Mouse (Mus musculus): ENCODE measurements around the gene Snrpd2. TPM values are rescaled to one million over a fixed set of nuclear protein-coding genes. Genes with fewer than 3 reads are reported as not detected.

Gene Snrpd2
- polyA plus RNA-seq, 2 experiments = 143 to 151 TPM

GRCm38 (mm10) chr7:19170142-19170541 lies 20.6 kb downstream of the Snrpd2 start:
- no peak for DNase-seq (ENCODE audit: low spot score)
- no peak overlapping the region for H3K9ac ChIP-seq (ENCODE audit: low read depth, low read length, severe bottlenecking)

GRCm38 (mm10) chr7:19171831-19172230 lies 22.3 kb downstream of the Snrpd2 start:
- no peak for TF ChIP-seq POLR2A (IDR thresholded peaks at IDR 0.05; ENCODE audit: borderline replicate concordance, extremely low read depth, insufficient read depth, insufficient read length)
- Histone ChIP-seq H3K9ac (ENCODE audit: low read depth, low read length, severe bottlenecking) (no peak overlapping the region), H3K4me1 (ENCODE audit: control insufficient read depth, insufficient read depth, low read length) (peaks cover 2% of the 10 kb centered on the region; the same call in 1 of the 2 replicates), H3K4me3 (replicated peaks; ENCODE audit: low read length) (no peak overlapping the region), H3K27ac (replicated peaks; ENCODE audit: low read depth, low read length) (no peak overlapping the region), H3K4me2 (replicated peaks; ENCODE audit: low read depth, low read length, severe bottlenecking) (no peak overlapping the region), H3K36me3 (ENCODE audit: control insufficient read depth, insufficient read depth, low read length) (no peaks in the 10 kb centered on the region), H3K9me3 (ENCODE audit: control insufficient read depth, low read length) (peaks cover 5% of the 10 kb centered on the region; the same call in 1 of the 2 replicates), H3K27me3 (ENCODE audit: control insufficient read depth, insufficient read depth, low read length) (peaks cover 16% of the 10 kb centered on the region)
- WGBS = 66% methylated on average over 8 of the region's 8 CpGs
- ATAC-seq (ENCODE audit: low FRiP score, low read depth) (no peak), DNase-seq (ENCODE audit: low spot score) (no peak)

More at GRCm38 (mm10) chr7:19170142-19170541, 20.6 kb downstream of the Snrpd2 start:
- TF ChIP-seq POLR2A (IDR thresholded peaks at IDR 0.05; ENCODE audit: borderline replicate concordance, extremely low read depth, insufficient read depth, insufficient read length) = no peak
- no peak overlapping the region for H3K27ac ChIP-seq (replicated peaks; ENCODE audit: low read depth, low read length)
- peaks cover 2% of the 10 kb centered on the region for H3K27me3 ChIP-seq (ENCODE audit: control insufficient read depth, insufficient read depth, low read length)
- WGBS = 63% methylated on average over 8 of the region's 8 CpGs
- no peaks in the 10 kb centered on the region for H3K9me3 ChIP-seq (ENCODE audit: control insufficient read depth, low read length)
- ATAC-seq (ENCODE audit: low FRiP score, low read depth) = no peak
- H3K36me3 ChIP-seq (ENCODE audit: control insufficient read depth, insufficient read depth, low read length) = no peaks in the 10 kb centered on the region
- no peak overlapping the region for H3K4me2 ChIP-seq (replicated peaks; ENCODE audit: low read depth, low read length, severe bottlenecking)
- H3K4me1 ChIP-seq (ENCODE audit: control insufficient read depth, insufficient read depth, low read length) = 0 out of 2 replicates have a peak, but pooled peaks cover 2% of the 10 kb centered on the region
- H3K4me3 ChIP-seq (replicated peaks; ENCODE audit: low read length) = no peak overlapping the region

- H3K9ac ChIP-seq (ENCODE audit: low read depth, low read length, severe bottlenecking) = peak overlapping the region; percentile 38
Measured at GRCm38 (mm10) chr7:19172874-19173273, 23.4 kb downstream of the Snrpd2 start.

GRCm38 (mm10) chr7:19175708-19176515 lies 26.4 kb downstream of the Snrpd2 start, which contains the start of gene Eml2:
TSS of gene Eml2 (plus strand) at chr7:19176421.
- H3K27ac ChIP-seq (replicated peaks; ENCODE audit: low read depth, low read length) = no peak within 1 kb of the TSS
- DNase-seq (ENCODE audit: low spot score) (no peak), ATAC-seq (ENCODE audit: low FRiP score, low read depth) (peak; percentile 39; the same call in 1 of the 2 replicates)
- H3K4me3 ChIP-seq (replicated peaks; ENCODE audit: low read length) = peak within 1 kb of the TSS; percentile 25
- peaks cover 2% of the 10 kb centered on the region; the same call in 1 of the 2 replicates for H3K4me1 ChIP-seq (ENCODE audit: control insufficient read depth, insufficient read depth, low read length)
- H3K9ac ChIP-seq (ENCODE audit: low read depth, low read length, severe bottlenecking) = no peak within 1 kb of the TSS
- 1% methylated on average over 30 of the region's 30 CpGs for WGBS
- H3K4me2 ChIP-seq (replicated peaks; ENCODE audit: low read depth, low read length, severe bottlenecking) = peak within 1 kb of the TSS; percentile 43
- H3K36me3 ChIP-seq (ENCODE audit: control insufficient read depth, insufficient read depth, low read length) = no peaks in the 10 kb centered on the region
- H3K9me3 ChIP-seq (ENCODE audit: control insufficient read depth, low read length) = peaks cover 8% of the 10 kb centered on the region; the same call in 1 of the 2 replicates
- TF ChIP-seq POLR2A (IDR thresholded peaks at IDR 0.05; ENCODE audit: borderline replicate concordance, extremely low read depth, insufficient read depth, insufficient read length) = no peak
- H3K27me3 ChIP-seq (ENCODE audit: control insufficient read depth, insufficient read depth, low read length) = peaks cover 52% of the 10 kb centered on the region

More at GRCm38 (mm10) chr7:19172874-19173273, 23.4 kb downstream of the Snrpd2 start:
- ATAC-seq (ENCODE audit: low FRiP score, low read depth) = peak; percentile 76
- Histone ChIP-seq H3K27ac (replicated peaks; ENCODE audit: low read depth, low read length) (no peak overlapping the region), H3K4me2 (replicated peaks; ENCODE audit: low read depth, low read length, severe bottlenecking) (peak overlapping the region; percentile 53), H3K27me3 (ENCODE audit: control insufficient read depth, insufficient read depth, low read length) (peaks cover 27% of the 10 kb centered on the region), H3K36me3 (ENCODE audit: control insufficient read depth, insufficient read depth, low read length) (no peaks in the 10 kb centered on the region), H3K4me3 (replicated peaks; ENCODE audit: low read length) (peak overlapping the region; percentile 28), H3K9me3 (ENCODE audit: control insufficient read depth, low read length) (peaks cover 5% of the 10 kb centered on the region; the same call in 1 of the 2 replicates), H3K4me1 (ENCODE audit: control insufficient read depth, insufficient read depth, low read length) (peaks cover 2% of the 10 kb centered on the region; the same call in 1 of the 2 replicates)
- WGBS = 6% methylated on average over 17 of the region's 17 CpGs
- TF ChIP-seq POLR2A (IDR thresholded peaks at IDR 0.05; ENCODE audit: borderline replicate concordance, extremely low read depth, insufficient read depth, insufficient read length) = no peak
- peak; percentile 92 for DNase-seq (ENCODE audit: low spot score)

- H3K27me3 ChIP-seq (ENCODE audit: control insufficient read depth, insufficient read depth, low read length) = peaks cover 52% of the 10 kb centered on the region
- H3K4me2 ChIP-seq (replicated peaks; ENCODE audit: low read depth, low read length, severe bottlenecking) = peak overlapping the region; percentile 43
- peaks cover 5% of the 10 kb centered on the region; the same call in 1 of the 2 replicates for H3K4me1 ChIP-seq (ENCODE audit: control insufficient read depth, insufficient read depth, low read length)
- DNase-seq (ENCODE audit: low spot score) (no peak), ATAC-seq (ENCODE audit: low FRiP score, low read depth) (no peak; the same call in 1 of the 2 replicates)
- H3K27ac ChIP-seq (replicated peaks; ENCODE audit: low read depth, low read length) = no peak overlapping the region
- TF ChIP-seq POLR2A (IDR thresholded peaks at IDR 0.05; ENCODE audit: borderline replicate concordance, extremely low read depth, insufficient read depth, insufficient read length) = no peak
- H3K9me3 ChIP-seq (ENCODE audit: control insufficient read depth, low read length) = peaks cover 8% of the 10 kb centered on the region; the same call in 1 of the 2 replicates
- H3K36me3 ChIP-seq (ENCODE audit: control insufficient read depth, insufficient read depth, low read length) = no peaks in the 10 kb centered on the region
- no peak overlapping the region for H3K9ac ChIP-seq (ENCODE audit: low read depth, low read length, severe bottlenecking)
- WGBS = 13% methylated on average over 8 of the region's 21 CpGs
- peak overlapping the region; percentile 25 for H3K4me3 ChIP-seq (replicated peaks; ENCODE audit: low read length)
Measured at GRCm38 (mm10) chr7:19176516-19176947, 27.0 kb downstream of the Snrpd2 start.
